Mouse (Mus musculus) neural tube, embryonic 12.5 days (tissue): ENCODE measurements around the gene Lrrc36. TPM values are rescaled to one million over a fixed set of nuclear protein-coding genes. Genes with fewer than 3 reads are reported as not detected.

Experiments
- ATAC-seq: fragments of 200-750 bp; cut with Nextera tagmentation; 2 replicates; pipeline ENCODE4 v1.8.0; 2017; ENCODE audit warnings: low read depth, mild to moderate bottlenecking, moderate TSS enrichment, moderate library complexity; ENCODE audit not compliant: low FRiP score
- H3K27ac ChIP-seq: fragments of 300-500 bp; sonication (generic); 2 replicates; pipeline ENCODE4 v1.5.1; 2016
- H3K27me3 ChIP-seq: fragments of 300-500 bp; sonication (generic); replicated peaks from 2 replicates; pipeline ENCODE4 v1.6.1; 2016; ENCODE audit warnings: mild to moderate bottlenecking
- H3K36me3 ChIP-seq: fragments of 300-500 bp; sonication (generic); 2 replicates; pipeline ENCODE4 v1.6.1; 2016; ENCODE audit warnings: mild to moderate bottlenecking
- H3K4me1 ChIP-seq: fragments of 300-500 bp; sonication (generic); 2 replicates; pipeline ENCODE4 v1.6.1; 2016
- H3K4me2 ChIP-seq: fragments of 300-500 bp; sonication (generic); replicated peaks from 2 replicates; pipeline ENCODE4 v1.6.1; 2016; ENCODE audit warnings: mild to moderate bottlenecking
- H3K4me3 ChIP-seq: fragments of 300-500 bp; sonication (generic); 2 replicates; pipeline ENCODE4 v1.5.1; 2016
- H3K9ac ChIP-seq: fragments of 300-500 bp; sonication (generic); 2 replicates; pipeline ENCODE4 v1.6.1; 2016; ENCODE audit warnings: mild to moderate bottlenecking
- H3K9me3 ChIP-seq: fragments of 300-500 bp; sonication (generic); 2 replicates; pipeline ENCODE4 v1.6.1; 2016; ENCODE audit warnings: mild to moderate bottlenecking
- WGBS: fragments of 180-500 bp; shearing (Covaris S2); methylation state at CpG from one replicate; pipeline ENCODE4 v1.1.7; 2016; 5-methylcytosine and 5-hydroxymethylcytosine counted together
- polyA plus RNA-seq: library from polyadenylated mRNA; unstranded; fragments of >200 nt; fragmentation: Nextera tagmentation; extraction: Ambion mirVana; gene quantifications from 2 replicates; pipeline ENCODE4 v1.2.1, GENCODE M21; 2016

The Lrrc36 gene
- polyA plus RNA-seq, 1 experiment from 2014 or later = 1.6 TPM

DNA sequence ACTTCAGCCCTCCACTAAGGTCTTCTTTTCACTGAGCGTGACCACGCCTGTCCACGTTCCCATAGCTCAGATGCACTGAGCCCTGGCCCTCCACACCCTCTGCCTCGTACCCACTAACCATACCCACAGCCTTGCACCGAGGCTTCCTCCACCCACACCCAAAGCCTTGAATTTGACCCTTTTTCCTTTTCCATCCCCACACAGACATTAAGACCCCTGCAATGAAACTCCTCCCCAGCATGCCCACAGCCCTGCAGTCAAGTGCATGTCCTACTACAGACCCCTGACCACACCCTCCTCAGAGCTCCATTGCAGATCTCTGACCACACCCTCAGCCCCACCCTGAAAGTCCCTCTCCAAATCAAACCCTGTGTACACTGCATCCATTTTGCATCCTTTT, 56.4 kb downstream of the Lrrc36 start:
- Histone ChIP-seq H3K27me3 (peaks cover 6% of the 10 kb centered on the region; the same call in 1 of the 2 replicates), H3K9me3 (no peaks in the 10 kb centered on the region), H3K36me3 (peaks cover 26% of the 10 kb centered on the region), H3K9ac (peak overlapping the region; percentile 54), H3K4me3 (peak overlapping the region; percentile 46), H3K27ac (peak overlapping the region; percentile 72), H3K4me1 (peaks cover 68% of the 10 kb centered on the region), H3K4me2 (peak overlapping the region; percentile 69)
- WGBS = 74% methylated on average over 5 of the region's 5 CpGs
- ATAC-seq = no peak

DNA sequence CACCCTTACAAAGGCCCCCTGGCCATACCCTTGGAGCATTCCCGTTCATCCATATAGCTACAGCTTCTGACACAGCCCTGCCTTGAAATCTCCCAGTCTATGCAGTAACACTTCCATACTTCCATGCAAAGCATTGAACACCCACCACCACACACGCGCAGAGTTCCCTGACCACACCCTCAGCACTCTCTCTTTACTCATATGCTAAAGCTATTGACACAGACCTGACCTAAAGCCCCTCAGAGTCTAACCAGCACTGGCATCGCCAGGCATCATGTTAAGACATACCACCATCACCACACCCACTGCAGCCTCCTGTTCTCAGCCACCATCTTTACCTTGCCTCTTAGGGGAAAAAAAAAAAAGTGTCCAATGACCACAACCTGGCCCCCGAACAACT, 56.9 kb downstream of the Lrrc36 start:
- Histone ChIP-seq H3K4me2 (peak overlapping the region; percentile 69), H3K9me3 (no peaks in the 10 kb centered on the region), H3K4me3 (peak overlapping the region; percentile 46), H3K27ac (peak overlapping the region; percentile 72), H3K4me1 (peaks cover 69% of the 10 kb centered on the region), H3K9ac (peak overlapping the region; percentile 54), H3K36me3 (peaks cover 26% of the 10 kb centered on the region), H3K27me3 (peaks cover 6% of the 10 kb centered on the region; the same call in 1 of the 2 replicates)
- 56% methylated on average over 5 of the region's 5 CpGs for WGBS
- ATAC-seq = no peak

DNA sequence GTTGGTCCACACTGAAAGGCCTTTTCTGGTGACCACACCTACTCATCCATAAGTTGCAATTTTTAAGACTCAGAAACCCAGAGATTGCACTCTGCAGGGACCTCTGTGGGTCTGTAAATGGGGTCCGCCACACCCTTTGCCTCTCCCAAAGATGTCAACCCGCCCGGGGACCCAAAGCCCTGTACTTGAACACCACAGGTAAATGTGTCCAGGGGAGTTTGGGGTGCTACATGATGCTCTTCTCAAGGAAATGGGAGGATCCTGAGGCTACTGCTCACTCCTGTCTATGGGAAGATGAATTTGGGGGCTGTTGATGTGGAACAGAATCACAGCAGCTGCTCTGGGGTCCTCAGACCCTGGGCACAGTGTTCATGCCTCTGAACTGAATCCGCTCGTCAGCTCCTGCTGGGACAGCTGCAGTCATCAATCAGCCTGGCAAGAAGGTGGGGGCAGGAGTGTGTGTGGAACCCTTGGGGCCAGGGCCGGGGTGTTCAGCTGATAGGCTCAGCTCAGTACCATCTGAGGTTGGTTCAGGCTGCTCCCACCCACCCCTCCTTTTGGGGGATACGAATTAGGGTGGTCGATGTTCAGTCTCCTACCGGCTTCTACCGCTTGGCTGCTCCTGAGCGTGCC, 57.4 kb downstream of the Lrrc36 start:
- ATAC-seq = peak; percentile 87
- H3K27me3 ChIP-seq = peaks cover 6% of the 10 kb centered on the region; the same call in 1 of the 2 replicates
- peak overlapping the region; percentile 46 for H3K4me3 ChIP-seq
- peak overlapping the region; percentile 69 for H3K4me2 ChIP-seq
- H3K9ac ChIP-seq = peak overlapping the region; percentile 54
- H3K36me3 ChIP-seq = peaks cover 28% of the 10 kb centered on the region
- H3K27ac ChIP-seq = peak overlapping the region; percentile 72
- WGBS = 13% methylated on average over 11 of the region's 11 CpGs
- peaks cover 75% of the 10 kb centered on the region for H3K4me1 ChIP-seq
- no peaks in the 10 kb centered on the region for H3K9me3 ChIP-seq

DNA sequence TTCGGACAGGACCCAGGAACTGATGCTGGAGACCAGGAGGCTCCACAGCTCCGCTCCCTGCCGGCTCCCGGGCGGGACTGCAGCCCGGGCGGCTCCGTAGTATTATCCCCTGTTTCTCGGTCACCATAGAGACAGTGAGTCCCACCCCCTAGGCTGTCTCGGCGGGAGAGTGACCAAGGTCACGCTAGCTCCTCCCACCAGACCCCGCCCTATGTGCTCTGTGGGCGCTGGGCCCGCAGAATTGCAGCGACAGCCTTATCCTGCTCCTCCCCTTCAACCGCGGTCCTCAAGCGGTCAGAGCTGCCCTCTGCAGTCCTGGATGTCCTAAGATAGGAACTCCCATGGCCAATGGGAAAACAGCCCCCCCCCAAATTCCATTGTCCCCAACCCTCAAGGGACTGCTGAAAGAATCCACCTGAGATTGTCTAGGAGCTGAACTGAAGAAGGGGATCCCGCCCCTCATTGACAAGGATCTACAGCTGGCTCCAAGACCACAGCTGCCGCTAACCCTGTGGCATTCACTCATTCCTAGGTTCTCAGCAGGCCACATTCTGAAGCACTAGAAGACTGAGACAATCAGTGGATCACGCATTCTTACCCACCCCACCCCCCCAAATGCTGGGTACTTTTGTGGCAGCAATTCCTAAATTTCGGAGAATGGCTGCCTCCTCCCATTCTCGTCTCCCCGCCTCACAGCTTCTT, 58.1 kb downstream of the Lrrc36 start, which contains the start of gene Tppp3:
Gene Tppp3, minus strand, starts transcription at position 213 of the 702 bp plus-strand sequence.
- ATAC-seq = peak; percentile 87
- Histone ChIP-seq H3K27me3 (peaks cover 9% of the 10 kb centered on the region; the same call in 1 of the 2 replicates), H3K36me3 (peaks cover 23% of the 10 kb centered on the region), H3K4me2 (peak within 1 kb of the TSS; percentile 69), H3K9me3 (no peaks in the 10 kb centered on the region), H3K4me3 (peak within 1 kb of the TSS; percentile 46), H3K4me1 (peaks cover 76% of the 10 kb centered on the region), H3K27ac (peak within 1 kb of the TSS; percentile 72), H3K9ac (peak within 1 kb of the TSS; percentile 54)
- 2% methylated on average over 25 of the region's 25 CpGs for WGBS

DNA sequence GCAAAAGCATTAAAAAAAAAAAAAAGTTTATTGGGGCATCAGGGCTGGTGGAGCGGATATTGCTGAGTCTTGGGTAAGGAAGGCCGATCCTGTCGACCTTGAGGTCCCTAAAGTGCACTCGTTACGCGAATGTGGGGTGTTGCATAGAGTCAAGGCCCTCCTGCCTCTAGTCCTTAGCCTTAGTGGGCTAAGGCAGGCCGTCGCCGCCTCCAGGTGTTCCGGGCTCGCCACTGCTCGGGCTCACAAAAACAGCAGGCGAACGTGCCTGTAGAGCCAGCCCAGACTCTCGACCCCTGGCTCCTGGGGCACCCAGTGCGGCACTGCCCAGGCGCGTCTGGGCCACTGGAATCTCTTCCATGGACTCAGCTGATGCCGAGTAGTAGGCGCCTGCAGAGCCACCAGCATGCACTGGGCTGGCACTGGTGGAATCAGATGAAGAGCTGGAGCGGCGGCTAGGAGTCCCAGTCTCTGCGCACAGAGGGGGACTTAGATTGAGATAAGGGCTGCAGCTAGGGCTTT, 59.1 kb downstream of the Lrrc36 start:
- Histone ChIP-seq H3K27me3 (peaks cover 9% of the 10 kb centered on the region; the same call in 1 of the 2 replicates), H3K4me1 (peaks cover 76% of the 10 kb centered on the region), H3K9ac (no peak overlapping the region), H3K4me2 (peak overlapping the region; percentile 18; the same call in 1 of the 2 replicates), H3K9me3 (no peaks in the 10 kb centered on the region), H3K27ac (no peak overlapping the region), H3K36me3 (peaks cover 13% of the 10 kb centered on the region), H3K4me3 (no peak overlapping the region)
- WGBS = 14% methylated on average over 23 of the region's 23 CpGs
- no peak for ATAC-seq

DNA sequence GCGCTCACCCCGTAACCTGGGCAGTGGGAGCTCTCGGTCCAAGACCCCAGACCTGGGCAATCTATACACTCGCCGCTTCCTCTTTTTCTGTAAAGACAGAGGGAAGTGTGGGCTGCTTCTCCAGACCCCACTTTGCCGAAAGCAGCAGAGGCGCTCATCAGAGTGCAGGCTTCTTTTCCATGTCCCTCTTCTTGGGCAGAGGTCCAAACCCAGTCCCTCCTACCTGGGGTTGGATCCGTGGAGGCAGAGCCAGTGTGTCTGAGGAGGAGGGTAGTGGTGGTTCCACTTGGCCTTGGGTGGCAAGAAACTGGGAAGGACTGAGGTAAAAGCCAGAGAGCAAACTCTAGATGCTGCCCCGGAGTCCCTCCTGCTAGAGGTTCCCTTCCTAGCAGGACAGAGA, 59.6 kb downstream of the Lrrc36 start:
- peaks cover 9% of the 10 kb centered on the region; the same call in 1 of the 2 replicates for H3K27me3 ChIP-seq
- ATAC-seq = no peak
- H3K4me1 ChIP-seq = peaks cover 76% of the 10 kb centered on the region

DNA sequence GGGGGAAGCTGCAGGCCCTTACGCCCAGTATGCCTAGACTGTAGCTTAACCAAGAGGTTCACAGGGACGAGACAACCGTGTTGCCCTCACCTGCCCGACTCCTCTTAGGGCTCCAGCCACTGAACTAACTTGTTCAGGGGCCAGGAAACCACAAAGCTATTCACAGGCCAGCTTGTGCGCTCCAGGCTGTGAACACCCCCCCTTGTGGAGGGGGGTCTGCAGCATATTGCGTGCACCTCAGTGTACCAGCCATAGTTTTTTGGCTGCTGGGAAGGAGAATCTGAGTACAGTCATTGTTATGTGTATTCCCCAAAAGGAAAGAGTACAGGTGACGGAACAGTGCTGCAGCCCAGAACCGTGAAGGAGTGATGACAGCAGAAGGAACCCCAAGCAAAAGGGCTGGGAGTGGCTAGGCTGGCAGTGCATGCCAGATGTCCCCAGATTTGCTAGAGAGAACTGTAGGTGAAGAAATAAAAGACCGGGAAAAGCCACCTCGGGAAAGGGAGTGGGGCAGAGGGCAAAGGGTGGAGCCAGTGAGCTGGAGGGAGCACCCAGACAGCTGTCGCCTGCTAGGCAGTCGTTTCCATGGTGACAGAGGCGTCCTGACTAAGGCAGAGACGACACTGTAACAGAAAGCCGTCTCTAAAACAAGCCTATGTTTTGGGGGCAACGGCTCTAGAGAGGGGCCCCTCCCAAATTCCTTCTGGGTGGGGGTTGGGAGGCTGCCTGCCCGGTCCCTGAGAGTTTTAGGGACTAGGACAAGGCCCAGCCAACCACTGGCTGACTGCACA, 60.6 kb downstream of the Lrrc36 start:
- peaks cover 3% of the 10 kb centered on the region; the same call in 1 of the 2 replicates for H3K36me3 ChIP-seq
- 0 out of 2 replicates have a peak overlapping the region, but pooled peaks have one; percentile 13 for H3K9ac ChIP-seq
- WGBS = 23% methylated on average over 17 of the region's 17 CpGs
- peaks cover 68% of the 10 kb centered on the region for H3K4me1 ChIP-seq
- peak overlapping the region; percentile 38 for H3K4me2 ChIP-seq
- no peak overlapping the region for H3K4me3 ChIP-seq
- no peak for ATAC-seq
- H3K9me3 ChIP-seq = no peaks in the 10 kb centered on the region
- peak overlapping the region; percentile 17; the same call in 1 of the 2 replicates for H3K27ac ChIP-seq
- peaks cover 9% of the 10 kb centered on the region; the same call in 1 of the 2 replicates for H3K27me3 ChIP-seq

More for the DNA sequence above, 59.6 kb downstream of the Lrrc36 start:
- Histone ChIP-seq H3K9me3 (no peaks in the 10 kb centered on the region), H3K36me3 (peaks cover 8% of the 10 kb centered on the region; the same call in 1 of the 2 replicates), H3K27ac (no peak overlapping the region), H3K9ac (no peak overlapping the region), H3K4me2 (no peak overlapping the region), H3K4me3 (no peak overlapping the region)
- WGBS = 55% methylated on average over 9 of the region's 9 CpGs

DNA sequence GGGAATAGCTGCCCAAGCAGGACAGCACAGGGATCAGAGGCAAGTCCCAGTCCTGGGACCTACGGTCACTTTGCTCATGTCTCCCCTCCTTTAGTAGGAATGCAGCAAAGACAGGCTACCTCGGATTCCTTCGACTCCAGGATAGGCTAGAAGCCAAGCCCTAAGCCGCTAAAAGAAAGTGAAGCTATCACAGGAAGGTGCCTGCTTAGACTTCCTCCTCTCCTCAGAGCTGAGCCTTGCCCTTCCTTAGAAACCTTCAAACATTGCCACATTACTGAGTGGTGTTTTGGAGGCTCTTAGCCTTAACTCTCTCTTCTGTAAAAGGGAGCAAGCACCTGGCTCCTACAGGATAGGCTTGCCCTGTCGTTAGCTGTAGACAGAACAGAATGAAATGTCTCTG, 61.3 kb downstream of the Lrrc36 start:
- peaks cover 62% of the 10 kb centered on the region for H3K4me1 ChIP-seq
- 0 out of 2 replicates have a peak overlapping the region, but pooled peaks have one; percentile 13 for H3K9ac ChIP-seq
- peak overlapping the region; percentile 38 for H3K4me2 ChIP-seq

DNA sequence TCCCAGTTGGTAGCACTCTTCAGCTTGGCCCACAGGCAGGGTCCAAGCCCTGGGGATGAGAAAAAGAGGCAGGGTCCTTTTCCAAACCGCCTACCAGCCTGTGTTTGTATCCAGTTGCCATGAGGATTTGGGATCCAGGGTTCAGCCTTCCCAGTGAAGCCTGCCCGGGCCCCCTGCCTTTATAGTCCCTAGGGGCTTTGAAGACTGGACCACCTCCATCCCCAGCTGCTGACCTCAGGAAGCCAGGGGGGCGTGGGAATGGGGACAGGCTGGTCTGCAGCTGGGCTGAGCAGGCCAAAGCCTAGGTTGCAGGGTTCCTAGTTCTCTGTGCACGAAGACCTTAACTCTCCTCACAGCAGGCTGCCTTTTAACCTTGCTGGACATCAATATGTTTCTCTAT, 61.9 kb downstream of the Lrrc36 start:
- WGBS = 34% methylated on average over 4 of the region's 4 CpGs
- no peaks in the 10 kb centered on the region for H3K9me3 ChIP-seq
- ATAC-seq = no peak
- H3K9ac ChIP-seq = peak overlapping the region; percentile 5; the same call in 1 of the 2 replicates
- H3K27ac ChIP-seq = no peak overlapping the region
- peaks cover 3% of the 10 kb centered on the region; the same call in 1 of the 2 replicates for H3K36me3 ChIP-seq
- peaks cover 56% of the 10 kb centered on the region for H3K4me1 ChIP-seq
- peaks cover 9% of the 10 kb centered on the region; the same call in 1 of the 2 replicates for H3K27me3 ChIP-seq
- no peak overlapping the region for H3K4me2 ChIP-seq
- no peak overlapping the region for H3K4me3 ChIP-seq

More for the DNA sequence above, 61.3 kb downstream of the Lrrc36 start:
- no peak for ATAC-seq
- no peak overlapping the region for H3K4me3 ChIP-seq
- 47% methylated on average over 5 of the region's 5 CpGs for WGBS
- peaks cover 3% of the 10 kb centered on the region; the same call in 1 of the 2 replicates for H3K36me3 ChIP-seq
- H3K27ac ChIP-seq = peak overlapping the region; percentile 17; the same call in 1 of the 2 replicates
- H3K9me3 ChIP-seq = no peaks in the 10 kb centered on the region
- peaks cover 9% of the 10 kb centered on the region; the same call in 1 of the 2 replicates for H3K27me3 ChIP-seq

DNA sequence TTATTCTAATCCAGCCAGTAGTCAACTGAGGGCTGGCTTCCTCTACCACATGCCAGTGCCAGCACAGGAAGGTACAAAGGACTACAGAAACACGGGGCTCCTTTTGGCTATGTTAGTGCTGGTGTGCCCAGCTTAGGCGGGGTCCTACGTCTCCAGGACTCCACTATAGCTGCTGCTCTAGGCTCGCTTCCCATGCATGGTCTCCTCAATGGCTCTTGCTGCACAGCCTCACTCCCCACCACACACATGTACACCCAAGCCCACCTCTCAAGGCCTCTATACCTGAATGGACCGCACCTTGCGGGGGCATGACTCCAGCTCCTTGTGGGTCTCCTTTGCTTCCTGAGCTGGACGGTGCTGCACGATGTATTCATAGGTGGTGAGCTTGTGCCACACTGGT, 62.4 kb downstream of the Lrrc36 start:
- H3K27me3 ChIP-seq = peaks cover 9% of the 10 kb centered on the region; the same call in 1 of the 2 replicates
- H3K36me3 ChIP-seq = peaks cover 3% of the 10 kb centered on the region; the same call in 1 of the 2 replicates
- no peak overlapping the region for H3K27ac ChIP-seq
- peaks cover 51% of the 10 kb centered on the region for H3K4me1 ChIP-seq
- no peak overlapping the region for H3K4me2 ChIP-seq
- ATAC-seq = no peak
- H3K4me3 ChIP-seq = no peak overlapping the region
- H3K9ac ChIP-seq = no peak overlapping the region
- WGBS = 93% methylated on average over 8 of the region's 8 CpGs
- no peaks in the 10 kb centered on the region for H3K9me3 ChIP-seq

DNA sequence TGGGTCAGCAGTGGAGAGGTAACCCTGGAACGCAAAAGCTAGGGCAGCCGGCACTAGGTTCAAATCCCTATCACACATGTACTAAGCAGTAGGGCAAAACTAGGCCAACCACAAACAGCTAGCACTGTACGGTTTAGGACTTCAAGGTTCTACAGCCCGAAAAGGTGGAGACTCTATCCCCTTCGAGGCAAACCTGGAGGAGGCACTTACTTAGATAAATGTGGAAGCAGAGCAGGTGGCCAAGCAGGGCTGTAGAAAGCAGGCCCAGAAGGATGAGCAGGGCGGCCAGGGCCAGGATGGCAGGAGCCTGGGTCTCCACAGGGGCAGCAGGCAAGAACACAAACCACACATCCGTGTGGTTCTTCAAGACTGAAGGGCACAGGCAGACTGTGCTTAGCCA, 62.8 kb downstream of the Lrrc36 start:
- peaks cover 47% of the 10 kb centered on the region for H3K4me1 ChIP-seq
- H3K4me3 ChIP-seq = no peak overlapping the region
- H3K36me3 ChIP-seq = peaks cover 3% of the 10 kb centered on the region; the same call in 1 of the 2 replicates
- ATAC-seq = no peak
- H3K27me3 ChIP-seq = peaks cover 9% of the 10 kb centered on the region; the same call in 1 of the 2 replicates
- H3K4me2 ChIP-seq = no peak overlapping the region
- WGBS = 94% methylated on average over 7 of the region's 7 CpGs
- H3K27ac ChIP-seq = no peak overlapping the region
- H3K9ac ChIP-seq = no peak overlapping the region
- no peaks in the 10 kb centered on the region for H3K9me3 ChIP-seq
